Mouse (Mus musculus) G1E (cell line): Measurements from ENCODE around the gene Rem2. TPM values are rescaled to one million over a fixed set of nuclear protein-coding genes. Genes with fewer than 3 reads are reported as not detected.

Experiments used
- ATAC-seq: 2 replicates; pipeline ENCODE4 v1.8.0; 2016; ENCODE audit warnings: mild to moderate bottlenecking; ENCODE audit not compliant: insufficient number of reproducible peaks, poor library complexity, low FRiP score, severe bottlenecking; ENCODE audit errors: extremely low read depth
- DNase-seq: peaks from one replicate; pipeline ENCODE4 v3.0.0; 2012; ENCODE audit warnings: low spot score
- H3K27me3 ChIP-seq: 2 replicates; pipeline ENCODE4 v1.6.1; 2012; ENCODE audit warnings: mild to moderate bottlenecking, low read length, inconsistent platforms; ENCODE audit not compliant: insufficient read depth
- H3K36me3 ChIP-seq: replicated peaks from 2 replicates; pipeline ENCODE3; 2012; ENCODE audit warnings: mild to moderate bottlenecking, inconsistent platforms
- H3K4me1 ChIP-seq: 2 replicates; pipeline ENCODE4 v1.6.1; 2012; ENCODE audit warnings: low read depth, low read length, inconsistent platforms, mixed read lengths; ENCODE audit not compliant: insufficient read depth
- H3K4me3 ChIP-seq: 2 replicates; pipeline ENCODE4 v1.5.1; 2012; ENCODE audit warnings: low read depth, mild to moderate bottlenecking, inconsistent platforms, low read length, moderate library complexity, mixed read lengths
- H3K9me3 ChIP-seq: replicated peaks from 2 replicates; pipeline ENCODE4 v1.6.1; 2012; ENCODE audit warnings: inconsistent platforms
- CTCF ChIP-seq: IDR thresholded peaks from 2 replicates; pipeline ENCODE4 v1.5.1; 2012; ENCODE audit warnings: low read depth, low read length, inconsistent platforms, mixed read lengths
- GATA1 ChIP-seq: IDR thresholded peaks from 2 replicates; pipeline ENCODE4 v1.6.1; 2012; ENCODE audit warnings: borderline replicate concordance, low read length, inconsistent platforms, mixed read lengths
- GATA2 ChIP-seq: IDR thresholded peaks from 2 replicates; pipeline ENCODE4 v1.6.1; 2012; ENCODE audit warnings: low read depth, low read length, inconsistent platforms, borderline replicate concordance
- POLR2AphosphoS5 ChIP-seq: IDR thresholded peaks from 2 replicates; pipeline ENCODE4 v1.6.1; 2012; ENCODE audit warnings: low read depth, low read length, inconsistent platforms; ENCODE audit not compliant: insufficient replicate concordance
- TAL1 ChIP-seq: conservative IDR thresholded peaks from 2 replicates; pipeline ENCODE4 v1.6.1; 2012; ENCODE audit warnings: low read depth, low read length, inconsistent platforms, mixed read lengths
- polyA plus RNA-seq: library from polyadenylated mRNA; stranded (reverse); fragments of >175 nt; gene quantifications from 2 replicates; pipeline ENCODE4 v1.2.3, GENCODE M21; 2012
- total RNA-seq, 2 experiments: library from RNA; stranded (forward) in 1 of 2; stranded (reverse) in 1 of 2; fragments of 200-1000 nt in 1 of 2; fragments of >200 nt in 1 of 2; fragmentation: Nextera tagmentation in 1 of 2; gene quantifications; 2 replicates each; pipeline ENCODE4 v1.2.3; 2014 to 2017

Gene Rem2
- total and polyA plus RNA-seq, 3 experiments: 0.08 TPM; not detected in 2

- TF ChIP-seq CTCF: no peak
- no peak for TF ChIP-seq GATA2
- TF ChIP-seq POLR2AphosphoS5: no peak
- TF ChIP-seq TAL1: no peak
- TF ChIP-seq GATA1: no peak
- DNase-seq (no peak), ATAC-seq (no peak)
- Histone ChIP-seq H3K9me3 (no peaks in the 10 kb centered on the region), H3K36me3 (peaks cover 44% of the 10 kb centered on the region), H3K27me3 (peaks cover 28% of the 10 kb centered on the region), H3K4me1 (peaks cover 27% of the 10 kb centered on the region), H3K4me3 (no peak overlapping the region)
Measured at GRCm38 (mm10) chr14:54472671-54473070, 3.2 kb upstream of the Rem2 start.

- Histone ChIP-seq H3K36me3 (peaks cover 23% of the 10 kb centered on the region), H3K9me3 (no peaks in the 10 kb centered on the region), H3K27me3 (peaks cover 44% of the 10 kb centered on the region), H3K4me3 (no peak overlapping the region), H3K4me1 (peaks cover 8% of the 10 kb centered on the region)
- no peak for TF ChIP-seq GATA1
- TF ChIP-seq CTCF: no peak
- TF ChIP-seq GATA2: no peak
- TF ChIP-seq TAL1: no peak
- no peak for TF ChIP-seq POLR2AphosphoS5
- ATAC-seq: no peak
- no peak for DNase-seq
Measured at GRCm38 (mm10) chr14:54474744-54475143, 1.2 kb upstream of the Rem2 start.

- H3K27me3 ChIP-seq: peaks cover 61% of the 10 kb centered on the region
- H3K9me3 ChIP-seq: no peaks in the 10 kb centered on the region
- H3K4me1 ChIP-seq: peaks cover 8% of the 10 kb centered on the region
- no peak overlapping the region for H3K4me3 ChIP-seq
- no peak for ATAC-seq
- no peaks in the 10 kb centered on the region for H3K36me3 ChIP-seq
- DNase-seq: no peak
- no peak for TF ChIP-seq CTCF
- TF ChIP-seq POLR2AphosphoS5: no peak
- TF ChIP-seq GATA1: no peak
- no peak for TF ChIP-seq TAL1
- TF ChIP-seq GATA2: no peak
Measured at GRCm38 (mm10) chr14:54477172-54477909, 1.4 kb downstream of the Rem2 start.

GRCm38 (mm10) chr14:54479451-54479920, 3.6 kb downstream of the Rem2 start:
- Histone ChIP-seq H3K4me1 (peaks cover 12% of the 10 kb centered on the region), H3K36me3 (no peaks in the 10 kb centered on the region), H3K9me3 (no peaks in the 10 kb centered on the region), H3K27me3 (peaks cover 69% of the 10 kb centered on the region), H3K4me3 (no peak overlapping the region)
- TF ChIP-seq TAL1 (no peak), GATA1 (no peak), GATA2 (no peak), CTCF (no peak), POLR2AphosphoS5 (no peak)
- no peak for DNase-seq
- ATAC-seq: no peak

- Histone ChIP-seq H3K4me3 (no peak overlapping the region), H3K9me3 (no peaks in the 10 kb centered on the region), H3K4me1 (peaks cover 12% of the 10 kb centered on the region), H3K36me3 (no peaks in the 10 kb centered on the region), H3K27me3 (peaks cover 62% of the 10 kb centered on the region)
- ATAC-seq (no peak), DNase-seq (no peak)
- TF ChIP-seq GATA2 (no peak), CTCF (no peak), GATA1 (no peak), POLR2AphosphoS5 (no peak), TAL1 (no peak)
Measured at GRCm38 (mm10) chr14:54480673-54481072, 4.8 kb downstream of the Rem2 start.

- Histone ChIP-seq H3K27me3 (peaks cover 59% of the 10 kb centered on the region), H3K9me3 (no peaks in the 10 kb centered on the region)
- no peak for DNase-seq
Measured at GRCm38 (mm10) chr14:54481402-54481801, 5.5 kb downstream of the Rem2 start.

More at GRCm38 (mm10) chr14:54481402-54481801, 5.5 kb downstream of the Rem2 start:
- ATAC-seq: no peak; the same call in 1 of the 2 replicates
- TF ChIP-seq CTCF (no peak), GATA1 (no peak), TAL1 (no peak), POLR2AphosphoS5 (no peak), GATA2 (no peak)
- Histone ChIP-seq H3K4me3 (no peak overlapping the region), H3K36me3 (no peaks in the 10 kb centered on the region), H3K4me1 (peaks cover 8% of the 10 kb centered on the region)
